Mouse (Mus musculus) E14TG2a.4 (cell line): ENCODE data around the gene Snap47.

ENCODE experiments used
- H3K27me3 ChIP-seq: 2 replicates; pipeline ENCODE4 v1.6.1; 2014; ENCODE audit warnings: low read length, control low read depth; ENCODE audit not compliant: insufficient read depth
- H3K36me3 ChIP-seq: 2 replicates; pipeline ENCODE4 v1.6.1; 2014; ENCODE audit warnings: low read length, control low read depth; ENCODE audit not compliant: insufficient read depth
- H3K4me1 ChIP-seq: replicated peaks from 2 replicates; pipeline ENCODE4 v1.6.1; 2014; ENCODE audit warnings: low read depth, low read length, control low read depth
- H3K4me3 ChIP-seq: replicated peaks from 2 replicates; pipeline ENCODE4 v1.5.1; 2014; ENCODE audit warnings: mild to moderate bottlenecking, low read length
- H3K9me3 ChIP-seq: 2 replicates; pipeline ENCODE4 v1.6.1; 2014; ENCODE audit warnings: low read length, control low read depth
- CTCF ChIP-seq: conservative IDR thresholded peaks from 2 replicates; pipeline ENCODE4 v1.5.1; 2014; ENCODE audit warnings: low read length
- NANOG ChIP-seq: IDR thresholded peaks from 2 replicates; pipeline ENCODE4 v1.6.1; 2014; ENCODE audit warnings: borderline replicate concordance, low read length, mixed read lengths
- POU5F1 ChIP-seq: IDR thresholded peaks from 2 replicates; pipeline ENCODE4 v1.6.1; 2014; ENCODE audit warnings: low read length, borderline replicate concordance

Snap47 gene

DNA sequence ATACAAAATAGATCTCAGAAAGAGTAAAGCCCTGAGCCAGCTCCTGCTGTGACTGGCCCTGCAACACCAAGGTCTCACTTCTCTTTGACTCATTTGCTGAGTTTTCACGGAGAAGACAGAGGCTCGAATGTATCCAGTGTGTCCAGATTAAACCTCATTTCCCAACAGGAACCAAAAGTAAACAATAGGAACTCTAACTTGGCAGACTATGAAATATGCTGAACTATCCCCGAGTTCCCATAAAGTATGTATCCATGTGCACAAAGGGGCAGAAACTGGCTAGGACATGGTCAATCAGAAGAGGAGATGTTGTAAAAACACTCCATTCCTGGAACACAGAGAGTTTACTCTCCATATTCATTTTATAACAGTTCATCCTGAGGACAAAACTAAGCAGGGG lies 18.7 kb downstream of the Snap47 start:
- Histone ChIP-seq H3K36me3 (peaks cover 65% of the 10 kb centered on the region), H3K9me3 (no peaks in the 10 kb centered on the region), H3K27me3 (no peaks in the 10 kb centered on the region), H3K4me3 (no peak overlapping the region), H3K4me1 (0 out of 2 replicates have a peak, but pooled peaks cover under 1% of the 10 kb centered on the region)
- TF ChIP-seq CTCF (no peak), NANOG (no peak), POU5F1 (no peak)

- H3K36me3 ChIP-seq: peaks cover 74% of the 10 kb centered on the region
- peaks cover 17% of the 10 kb centered on the region for H3K4me1 ChIP-seq
- no peaks in the 10 kb centered on the region for H3K27me3 ChIP-seq
- H3K9me3 ChIP-seq: no peaks in the 10 kb centered on the region
- H3K4me3 ChIP-seq: no peak overlapping the region
- no peak for TF ChIP-seq CTCF
- no peak for TF ChIP-seq NANOG
- no peak for TF ChIP-seq POU5F1
Observed at GRCm38 (mm10) chr11:59429959-59430358, 21.0 kb downstream of the Snap47 start.

GRCm38 (mm10) chr11:59428057-59428660 lies 22.8 kb downstream of the Snap47 start:
- peaks cover 79% of the 10 kb centered on the region for H3K36me3 ChIP-seq
- TF ChIP-seq POU5F1: no peak
- TF ChIP-seq CTCF: no peak
- TF ChIP-seq NANOG: no peak
- peaks cover 25% of the 10 kb centered on the region for H3K4me1 ChIP-seq
- H3K27me3 ChIP-seq: no peaks in the 10 kb centered on the region
- H3K4me3 ChIP-seq: no peak overlapping the region
- no peaks in the 10 kb centered on the region for H3K9me3 ChIP-seq

DNA sequence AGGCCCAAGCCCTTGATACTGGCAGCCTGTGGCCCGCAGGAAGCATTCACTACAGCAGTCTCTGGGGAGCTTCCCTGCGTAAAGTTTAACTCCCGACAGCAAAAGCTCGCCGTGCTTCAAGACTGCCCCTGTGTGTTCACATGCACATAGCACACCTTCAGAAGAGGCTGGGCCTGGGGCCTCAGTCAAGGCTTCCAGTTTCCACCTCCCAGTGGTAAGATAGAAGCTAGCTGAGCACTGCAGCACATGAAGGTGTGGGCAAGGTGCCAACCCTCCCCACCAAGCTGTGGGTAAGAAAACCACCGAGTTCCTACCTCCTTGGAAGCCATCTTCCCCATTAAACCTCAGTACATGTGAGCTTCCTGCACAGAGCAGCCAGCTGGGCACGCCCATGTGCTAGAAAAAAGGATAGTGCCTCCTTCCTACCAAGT lies 25.3 kb downstream of the Snap47 start:
- Histone ChIP-seq H3K4me3 (no peak overlapping the region), H3K27me3 (no peaks in the 10 kb centered on the region), H3K36me3 (peaks cover 80% of the 10 kb centered on the region), H3K9me3 (no peaks in the 10 kb centered on the region), H3K4me1 (peaks cover 32% of the 10 kb centered on the region)
- TF ChIP-seq CTCF (no peak), NANOG (no peak), POU5F1 (no peak)

DNA sequence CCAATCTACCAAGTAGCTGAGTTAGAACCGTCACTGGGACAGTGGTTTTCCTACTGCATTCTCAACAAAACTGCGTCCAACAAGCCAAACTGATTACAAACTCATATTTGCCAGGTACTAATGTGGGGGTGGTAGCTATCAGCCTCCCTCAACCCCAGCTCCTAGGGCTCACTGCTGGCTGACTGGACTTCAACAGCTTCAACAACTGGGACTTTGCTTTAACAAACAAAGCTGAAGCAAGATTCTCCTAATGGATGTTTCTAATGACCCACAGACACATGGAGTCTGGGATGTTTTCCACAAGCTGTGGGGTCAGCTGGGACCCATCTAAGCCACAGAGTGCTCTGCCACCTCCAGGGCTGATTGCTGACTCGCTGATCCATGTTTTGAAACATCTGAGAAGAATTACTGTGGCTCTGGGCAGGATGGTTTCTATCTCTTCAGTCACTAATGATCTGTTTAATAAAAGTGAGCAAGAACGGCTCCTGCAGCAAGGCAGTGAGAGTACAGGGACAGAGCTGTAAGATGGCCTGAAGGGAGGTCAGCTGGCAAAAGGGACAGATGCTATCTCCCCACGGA lies 27.9 kb downstream of the Snap47 start:
- H3K27me3 ChIP-seq: no peaks in the 10 kb centered on the region
- H3K4me1 ChIP-seq: peaks cover 32% of the 10 kb centered on the region
- H3K4me3 ChIP-seq: no peak overlapping the region
- H3K36me3 ChIP-seq: peaks cover 95% of the 10 kb centered on the region
- TF ChIP-seq CTCF (no peak), NANOG (no peak), POU5F1 (no peak)
- no peaks in the 10 kb centered on the region for H3K9me3 ChIP-seq

- Histone ChIP-seq H3K4me3 (no peak overlapping the region), H3K4me1 (peaks cover 29% of the 10 kb centered on the region), H3K27me3 (no peaks in the 10 kb centered on the region), H3K9me3 (no peaks in the 10 kb centered on the region), H3K36me3 (peaks cover 93% of the 10 kb centered on the region)
- TF ChIP-seq CTCF: no peak
- no peak for TF ChIP-seq POU5F1
- no peak for TF ChIP-seq NANOG
Observed at GRCm38 (mm10) chr11:59421967-59422366, 29.0 kb downstream of the Snap47 start.

- H3K4me1 ChIP-seq: peaks cover 25% of the 10 kb centered on the region
- no peak for TF ChIP-seq NANOG
- TF ChIP-seq CTCF: no peak
- TF ChIP-seq POU5F1: no peak
- H3K27me3 ChIP-seq: no peaks in the 10 kb centered on the region
- no peaks in the 10 kb centered on the region for H3K9me3 ChIP-seq
- H3K4me3 ChIP-seq: no peak overlapping the region
- H3K36me3 ChIP-seq: peaks cover 93% of the 10 kb centered on the region
Observed at GRCm38 (mm10) chr11:59421436-59421835, 29.6 kb downstream of the Snap47 start.

- Histone ChIP-seq H3K4me1 (peaks cover 35% of the 10 kb centered on the region), H3K4me3 (no peak overlapping the region), H3K9me3 (no peaks in the 10 kb centered on the region), H3K36me3 (peaks cover 81% of the 10 kb centered on the region), H3K27me3 (no peaks in the 10 kb centered on the region)
- TF ChIP-seq CTCF (no peak), NANOG (no peak), POU5F1 (no peak)
Observed at GRCm38 (mm10) chr11:59418708-59419107, 32.3 kb downstream of the Snap47 start.
